Mouse (Mus musculus): Measurements from ENCODE around the gene H2al1k.
A peak's percentile ranks its signal among the peaks of the same experiment; 100 is the strongest.
"Not testable (repeated sequence)": the region's sequence is repeated elsewhere in the genome, so short reads cannot be mapped to it uniquely, and the experiment has no call there.

Gene H2al1k

GRCm38 (mm10) chrX:9350327-9350726 lies at the start of gene H2al1k:
H2al1k (plus strand) TSS chrX:9350627.
- DNase-seq (ENCODE audit: low spot score in 2 of 2), result not testable (repeated sequence)

- no peak for DNase-seq (ENCODE audit: low spot score in 2 of 2)
These were observed 47.6 kb upstream of the H2al1k start for GRCm38 (mm10) chrX:9302791-9303190.

- DNase-seq (ENCODE audit: low spot score in 2 of 2), result no peak
These were observed 47.0 kb upstream of the H2al1k start for GRCm38 (mm10) chrX:9303455-9303854.

DNA sequence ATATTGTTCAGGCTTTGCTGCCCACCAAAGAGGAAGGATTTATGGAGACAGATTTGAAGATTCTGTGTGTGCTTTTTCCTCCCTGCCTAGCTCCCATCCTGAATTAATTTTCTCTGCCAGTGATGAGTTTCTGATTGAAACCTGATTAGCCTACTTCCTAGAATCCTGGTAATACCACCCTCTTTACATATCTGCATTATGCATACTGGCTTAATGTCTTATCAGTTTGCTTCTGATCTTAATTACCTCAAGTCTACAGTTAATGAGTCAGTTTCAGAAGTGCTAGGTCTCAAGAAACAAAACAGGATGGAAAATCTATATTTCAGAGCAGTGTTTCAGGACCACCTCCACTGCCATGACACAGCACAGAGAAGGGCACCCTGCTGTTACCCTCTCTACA lies 34.0 kb upstream of the H2al1k start:
- DNase-seq (ENCODE audit: low spot score in 2 of 2), result not testable (repeated sequence)

GRCm38 (mm10) chrX:9327954-9328353 lies 22.5 kb upstream of the H2al1k start:
- DNase-seq (ENCODE audit: low spot score in 2 of 2), result not testable (repeated sequence)

GRCm38 (mm10) chrX:9332366-9332962 lies 18.0 kb upstream of the H2al1k start:
- not testable (repeated sequence) for DNase-seq (ENCODE audit: low spot score in 2 of 2)

DNA sequence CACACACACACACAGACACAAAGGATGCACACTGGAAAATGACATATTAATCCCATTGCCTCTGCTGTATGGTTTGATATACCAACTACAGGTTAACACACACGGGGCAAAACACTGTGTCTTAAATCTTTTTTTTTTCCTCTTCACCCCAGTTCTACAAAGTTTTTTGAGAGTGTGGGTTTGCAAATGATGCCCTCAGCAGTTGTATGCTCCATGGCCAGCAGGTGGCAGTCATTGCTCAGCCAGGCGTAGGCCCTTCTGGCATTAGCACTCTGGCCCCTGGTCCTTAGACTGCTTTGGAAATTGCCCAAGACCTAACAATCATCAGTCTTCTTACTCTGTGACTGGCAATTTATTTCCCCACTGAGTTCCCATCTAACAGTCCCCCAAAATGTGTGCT lies 17.4 kb upstream of the H2al1k start:
- peak; percentile 11 to 73 for DNase-seq (ENCODE audit: low spot score in 2 of 2)

GRCm38 (mm10) chrX:9334996-9335395 lies 15.4 kb upstream of the H2al1k start:
- not testable (repeated sequence) for DNase-seq (ENCODE audit: low spot score in 2 of 2)

DNA sequence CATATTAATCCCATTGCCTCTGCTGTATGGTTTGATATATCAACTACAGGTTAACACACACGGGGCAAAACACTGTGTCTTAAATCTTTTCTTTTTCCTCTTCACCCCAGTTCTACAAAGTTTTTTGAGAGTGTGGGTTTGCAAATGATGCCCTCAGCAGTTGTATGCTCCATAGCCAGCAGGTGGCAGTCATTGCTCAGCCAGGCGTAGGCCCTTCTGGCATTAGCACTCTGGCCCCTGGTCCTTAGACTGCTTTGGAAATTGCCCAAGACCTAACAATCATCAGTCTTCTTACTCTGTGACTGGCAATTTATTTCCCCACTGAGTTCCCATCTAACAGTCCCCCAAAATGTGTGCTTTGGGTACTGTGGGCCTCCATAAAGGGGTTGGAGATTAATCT lies 23.6 kb downstream of the H2al1k start:
- DNase-seq (ENCODE audit: low spot score in 2 of 2), result not testable (repeated sequence)

- DNase-seq (ENCODE audit: low spot score in 2 of 2), result not testable (repeated sequence)
These were observed 25.5 kb downstream of the H2al1k start for GRCm38 (mm10) chrX:9375927-9376326.

Measured in urinary bladder, postnatal 36 days (tissue).